Mouse (Mus musculus): ENCODE measurements around the gene Hoxa11. TPM values are rescaled to one million over a fixed set of nuclear protein-coding genes. Genes with fewer than 3 reads are reported as not detected.

The Hoxa11 gene
- total RNA-seq, 2 experiments from 2014 or later, result not detected

- Histone ChIP-seq H3K27ac (no peak overlapping the region), H3K4me3 (no peak overlapping the region)
- no peak for DNase-seq (ENCODE audit: extremely low spot score in 1 of 2, low spot score in 2 of 2)
- no peak for TF ChIP-seq CTCF (IDR thresholded peaks at IDR 0.05)
- intact Hi-C loops (cut with DNase I), result no loop called here
Measured at GRCm38 (mm10) chr6:52262463-52263320, 17.1 kb upstream of the Hoxa11 start.

- Histone ChIP-seq H3K4me3 (no peak overlapping the region), H3K27ac (no peak overlapping the region)
- intact Hi-C loops (cut with DNase I), result no loop called here
- DNase-seq (ENCODE audit: extremely low spot score in 1 of 2, low spot score in 2 of 2), result no peak
- no peak for TF ChIP-seq CTCF (IDR thresholded peaks at IDR 0.05)
Measured at GRCm38 (mm10) chr6:52261751-52262462, 16.3 kb upstream of the Hoxa11 start.

GRCm38 (mm10) chr6:52260654-52261575 lies 15.3 kb upstream of the Hoxa11 start, which contains the start of gene Hoxa13:
TSS of gene Hoxa13 (minus strand) at chr6:52260880.
- DNase-seq (ENCODE audit: extremely low spot score in 1 of 2, low spot score in 2 of 2), result no peak
- no peak for TF ChIP-seq CTCF (IDR thresholded peaks at IDR 0.05)
- no peak within 1 kb of the TSS for H3K27ac ChIP-seq
- intact Hi-C loops (cut with DNase I), result no loop called here
- H3K4me3 ChIP-seq, result no peak within 1 kb of the TSS

GRCm38 (mm10) chr6:52259811-52260261 lies 14.2 kb upstream of the Hoxa11 start:
- TF ChIP-seq CTCF (IDR thresholded peaks at IDR 0.05), result no peak
- Histone ChIP-seq H3K27ac (no peak overlapping the region), H3K4me3 (no peak overlapping the region)
- intact Hi-C loops (cut with DNase I), result loop anchor here (5.0 kb wide), 4 partner anchors 52 to 707 kb away; partner anchors contain the start of gene Evx1
- no peak for DNase-seq (ENCODE audit: extremely low spot score in 1 of 2, low spot score in 2 of 2)

GRCm38 (mm10) chr6:52259081-52259790 lies 13.6 kb upstream of the Hoxa11 start:
- no peak overlapping the region for H3K27ac ChIP-seq
- no peak for DNase-seq (ENCODE audit: extremely low spot score in 1 of 2, low spot score in 2 of 2)
- H3K4me3 ChIP-seq, result no peak overlapping the region
- intact Hi-C loops (cut with DNase I), result loop anchor here (5.0 kb wide), 4 partner anchors 53 to 708 kb away; partner anchors contain the start of gene Evx1
- no peak for TF ChIP-seq CTCF (IDR thresholded peaks at IDR 0.05)

GRCm38 (mm10) chr6:52256956-52257355 lies 11.3 kb upstream of the Hoxa11 start:
- no peak overlapping the region for H3K4me3 ChIP-seq
- peak; percentile 55 to 67 for DNase-seq (ENCODE audit: extremely low spot score in 1 of 2, low spot score in 2 of 2)
- no peak overlapping the region for H3K27ac ChIP-seq
- intact Hi-C loops (cut with DNase I), result loop anchor here (2.0 to 5.0 kb wide), 6 partner anchors 55 to 710 kb away; partner anchors contain the start of gene Evx1
- TF ChIP-seq CTCF (IDR thresholded peaks at IDR 0.05), result peak; percentile 74

GRCm38 (mm10) chr6:52253511-52254500 lies 8.2 kb upstream of the Hoxa11 start:
- intact Hi-C loops (cut with DNase I), result no loop called here
- no peak overlapping the region for H3K4me3 ChIP-seq
- TF ChIP-seq CTCF (IDR thresholded peaks at IDR 0.05), result no peak
- H3K27ac ChIP-seq, result no peak overlapping the region
- DNase-seq (ENCODE audit: extremely low spot score in 1 of 2, low spot score in 2 of 2), result no peak

- Histone ChIP-seq H3K4me3 (no peak overlapping the region), H3K27ac (no peak overlapping the region)
- no peak for DNase-seq (ENCODE audit: extremely low spot score in 1 of 2, low spot score in 2 of 2)
- TF ChIP-seq CTCF (IDR thresholded peaks at IDR 0.05), result no peak
- intact Hi-C loops (cut with DNase I), result no loop called here
Measured at GRCm38 (mm10) chr6:52252775-52253376, 7.3 kb upstream of the Hoxa11 start.

GRCm38 (mm10) chr6:52252016-52252774 lies 6.6 kb upstream of the Hoxa11 start:
- no peak overlapping the region for H3K27ac ChIP-seq

More at GRCm38 (mm10) chr6:52252016-52252774, 6.6 kb upstream of the Hoxa11 start:
- DNase-seq (ENCODE audit: extremely low spot score in 1 of 2, low spot score in 2 of 2), result no peak
- no peak overlapping the region for H3K4me3 ChIP-seq
- intact Hi-C loops (cut with DNase I), result no loop called here
- TF ChIP-seq CTCF (IDR thresholded peaks at IDR 0.05), result no peak
